Mouse (Mus musculus): Measurements from ENCODE around the gene Mark1. TPM values are rescaled to one million over a fixed set of nuclear protein-coding genes. Genes with fewer than 3 reads are reported as not detected.

The Mark1 gene
- not detected for polyA plus RNA-seq (2012; fragmentation: generic; extraction: Trizol)

- Histone ChIP-seq H3ac (ENCODE audit: control insufficient read depth, insufficient read length) (no peak within 1 kb of the TSS), H3K4me3 (no peak within 1 kb of the TSS), H3K36me3 (ENCODE audit: control insufficient read depth, insufficient read depth) (no peaks in the 10 kb centered on the region), H3K79me2 (ENCODE audit: control insufficient read depth, insufficient read depth) (no peaks in the 10 kb centered on the region), H3K4me2 (ENCODE audit: low read depth) (no peak within 1 kb of the TSS), H3K27me3 (ENCODE audit: control insufficient read depth, insufficient read depth, insufficient read length) (peaks cover 58% of the 10 kb centered on the region)
- no peak for TF ChIP-seq POLR2AphosphoS2 (IDR thresholded peaks at IDR 0.05; ENCODE audit: insufficient read length, low read depth)
- TF ChIP-seq E2F4 (IDR thresholded peaks at IDR 0.05; ENCODE audit: insufficient read depth), result no peak
These were observed at the start of gene Mark1 for GRCm38 (mm10) chr1:184999071-184999750. TSS of gene Mark1 (minus strand) at chr1:184999570.

- H3K4me2 ChIP-seq (ENCODE audit: low read depth), result no peak overlapping the region
These were observed 48.3 kb upstream of the Mark1 start for GRCm38 (mm10) chr1:185047516-185048247.

GRCm38 (mm10) chr1:185046513-185046912 is 47.1 kb upstream of the Mark1 start:
- Histone ChIP-seq H3K36me3 (ENCODE audit: control insufficient read depth, insufficient read depth) (no peaks in the 10 kb centered on the region), H3K79me2 (ENCODE audit: control insufficient read depth, insufficient read depth) (no peaks in the 10 kb centered on the region), H3ac (ENCODE audit: control insufficient read depth, insufficient read length) (no peak overlapping the region), H3K27me3 (ENCODE audit: control insufficient read depth, insufficient read depth, insufficient read length) (no peaks in the 10 kb centered on the region), H3K4me2 (ENCODE audit: low read depth) (no peak overlapping the region), H3K4me3 (no peak overlapping the region)
- TF ChIP-seq E2F4 (IDR thresholded peaks at IDR 0.05; ENCODE audit: insufficient read depth) (no peak), MAX (IDR thresholded peaks at IDR 0.05; ENCODE audit: low read depth) (no peak), TCF3 (IDR thresholded peaks at IDR 0.05; ENCODE audit: insufficient read length, low read depth) (no peak)

More at GRCm38 (mm10) chr1:185047516-185048247, 48.3 kb upstream of the Mark1 start:
- Histone ChIP-seq H3K36me3 (ENCODE audit: control insufficient read depth, insufficient read depth) (no peaks in the 10 kb centered on the region), H3K4me3 (no peak overlapping the region), H3K79me2 (ENCODE audit: control insufficient read depth, insufficient read depth) (no peaks in the 10 kb centered on the region), H3ac (ENCODE audit: control insufficient read depth, insufficient read length) (no peak overlapping the region), H3K27me3 (ENCODE audit: control insufficient read depth, insufficient read depth, insufficient read length) (no peaks in the 10 kb centered on the region)
- TF ChIP-seq SRF (IDR thresholded peaks at IDR 0.05; ENCODE audit: control insufficient read depth, insufficient read length, low read depth) (no peak), MAX (IDR thresholded peaks at IDR 0.05; ENCODE audit: low read depth) (no peak), CEBPB (IDR thresholded peaks at IDR 0.05; ENCODE audit: insufficient read depth, poor library complexity, severe bottlenecking) (no peak), E2F4 (IDR thresholded peaks at IDR 0.05; ENCODE audit: insufficient read depth) (no peak), POLR2AphosphoS2 (IDR thresholded peaks at IDR 0.05; ENCODE audit: insufficient read length, low read depth) (no peak), TCF3 (IDR thresholded peaks at IDR 0.05; ENCODE audit: insufficient read length, low read depth) (no peak), REST (IDR thresholded peaks at IDR 0.05; ENCODE audit: insufficient read depth, insufficient read length) (no peak), TCF12 (IDR thresholded peaks at IDR 0.05; ENCODE audit: insufficient read depth, poor library complexity, severe bottlenecking) (no peak), MYOD1 (IDR thresholded peaks at IDR 0.05; ENCODE audit: control insufficient read depth in 1 of 3, insufficient read length in 2 of 3, low read depth in 2 of 3) (no peak), USF1 (IDR thresholded peaks at IDR 0.05; ENCODE audit: low read depth) (no peak), POLR2A (IDR thresholded peaks at IDR 0.05; ENCODE audit: insufficient read length, low read depth) (no peak), MYOG (IDR thresholded peaks at IDR 0.05; ENCODE audit: control insufficient read depth in 1 of 3, insufficient read depth in 1 of 3, insufficient read length in 2 of 3, low read depth in 2 of 3) (no peak)

- H3K4me3 ChIP-seq, result no peak overlapping the region
- H3K4me2 ChIP-seq (ENCODE audit: low read depth), result no peak overlapping the region
- TF ChIP-seq POLR2AphosphoS2 (IDR thresholded peaks at IDR 0.05; ENCODE audit: insufficient read length, low read depth), result no peak
- peak in 2 of 3 experiments; percentile 13 to 22 for TF ChIP-seq MYOD1 (IDR thresholded peaks at IDR 0.05; ENCODE audit: control insufficient read depth in 1 of 3, insufficient read length in 2 of 3, low read depth in 2 of 3)
- no peak overlapping the region for H3ac ChIP-seq (ENCODE audit: control insufficient read depth, insufficient read length)
- no peaks in the 10 kb centered on the region for H3K27me3 ChIP-seq (ENCODE audit: control insufficient read depth, insufficient read depth, insufficient read length)
- H3K79me2 ChIP-seq (ENCODE audit: control insufficient read depth, insufficient read depth), result no peaks in the 10 kb centered on the region
- H3K36me3 ChIP-seq (ENCODE audit: control insufficient read depth, insufficient read depth), result no peaks in the 10 kb centered on the region
These were observed 38.9 kb upstream of the Mark1 start for GRCm38 (mm10) chr1:185038183-185038686.

- Histone ChIP-seq H3K4me3 (no peak overlapping the region), H3ac (ENCODE audit: control insufficient read depth, insufficient read length) (no peak overlapping the region), H3K36me3 (ENCODE audit: control insufficient read depth, insufficient read depth) (no peaks in the 10 kb centered on the region), H3K79me2 (ENCODE audit: control insufficient read depth, insufficient read depth) (no peaks in the 10 kb centered on the region), H3K27me3 (ENCODE audit: control insufficient read depth, insufficient read depth, insufficient read length) (peaks cover 11% of the 10 kb centered on the region), H3K4me2 (ENCODE audit: low read depth) (no peak overlapping the region)
- TF ChIP-seq USF1 (IDR thresholded peaks at IDR 0.05; ENCODE audit: low read depth) (no peak), TCF12 (IDR thresholded peaks at IDR 0.05; ENCODE audit: insufficient read depth, poor library complexity, severe bottlenecking) (no peak), CEBPB (IDR thresholded peaks at IDR 0.05; ENCODE audit: insufficient read depth, poor library complexity, severe bottlenecking) (no peak), TCF3 (IDR thresholded peaks at IDR 0.05; ENCODE audit: insufficient read length, low read depth) (no peak), MYOD1 (IDR thresholded peaks at IDR 0.05; ENCODE audit: control insufficient read depth in 1 of 3, insufficient read length in 2 of 3, low read depth in 2 of 3) (no peak), POLR2AphosphoS2 (IDR thresholded peaks at IDR 0.05; ENCODE audit: insufficient read length, low read depth) (no peak), SRF (IDR thresholded peaks at IDR 0.05; ENCODE audit: control insufficient read depth, insufficient read length, low read depth) (no peak), E2F4 (IDR thresholded peaks at IDR 0.05; ENCODE audit: insufficient read depth) (no peak), POLR2A (IDR thresholded peaks at IDR 0.05; ENCODE audit: insufficient read length, low read depth) (no peak), MAX (IDR thresholded peaks at IDR 0.05; ENCODE audit: low read depth) (no peak), MYOG (IDR thresholded peaks at IDR 0.05; ENCODE audit: control insufficient read depth in 1 of 3, insufficient read depth in 1 of 3, insufficient read length in 2 of 3, low read depth in 2 of 3) (no peak), REST (IDR thresholded peaks at IDR 0.05; ENCODE audit: insufficient read depth, insufficient read length) (no peak)
These were observed 31.2 kb upstream of the Mark1 start for GRCm38 (mm10) chr1:185030565-185030964.

Measured in myocyte (in vitro differentiated cells).